Mouse (Mus musculus): Measurements from ENCODE around the gene Cdc45. TPM values are rescaled to one million over a fixed set of nuclear protein-coding genes. Genes with fewer than 3 reads are reported as not detected.
"Not testable (repeated sequence)": the region's sequence is repeated elsewhere in the genome, so short reads cannot be mapped to it uniquely, and the experiment has no call there.

Cdc45 gene
- 9.6 and 10.7 TPM in 2 replicates for polyA plus RNA-seq (2015; fragmentation: Nextera tagmentation; extraction: Ambion mirVana)

- Histone ChIP-seq H3K4me2 (ENCODE audit: low read length) (peak within 1 kb of the TSS; percentile 84), H3K9me3 (ENCODE audit: control insufficient read depth, low read length) (no peaks in the 10 kb centered on the region), H3K4me1 (ENCODE audit: control insufficient read depth, insufficient read depth, low read depth, low read length) (peaks cover 9% of the 10 kb centered on the region), H3K4me3 (ENCODE audit: low read length) (peak within 1 kb of the TSS; percentile 74), H3K36me3 (ENCODE audit: control insufficient read depth, insufficient read depth, low read length) (peaks cover 9% of the 10 kb centered on the region), H3K9ac (ENCODE audit: low read depth, low read length) (peak within 1 kb of the TSS; percentile 77), H3K27me3 (replicated peaks; ENCODE audit: control insufficient read depth, insufficient read depth, low read length) (no peaks in the 10 kb centered on the region), H3K27ac (ENCODE audit: low read depth, low read length) (peak within 1 kb of the TSS; percentile 65)
- under 1% methylated on average over 42 of the region's 42 CpGs for WGBS
- peak; percentile 96 for ATAC-seq
Measured at GRCm38 (mm10) chr16:18811468-18812384, at the start of gene Cdc45, which contains the start of gene Ufd1. Cdc45 (minus strand) TSS chr16:18811987. Ufd1 (plus strand) TSS chr16:18811779.

- 59% methylated on average over 1 of the region's 1 CpGs for WGBS
- no peak overlapping the region for H3K9ac ChIP-seq (ENCODE audit: low read depth, low read length)
Measured at GRCm38 (mm10) chr16:18860186-18860585, 48.4 kb upstream of the Cdc45 start.

GRCm38 (mm10) chr16:18858551-18858950 is 46.8 kb upstream of the Cdc45 start:
- Histone ChIP-seq H3K4me1 (ENCODE audit: control insufficient read depth, insufficient read depth, low read depth, low read length) (no peaks in the 10 kb centered on the region), H3K36me3 (ENCODE audit: control insufficient read depth, insufficient read depth, low read length) (no peaks in the 10 kb centered on the region), H3K9ac (ENCODE audit: low read depth, low read length) (no peak overlapping the region), H3K4me2 (ENCODE audit: low read length) (no peak overlapping the region), H3K9me3 (ENCODE audit: control insufficient read depth, low read length) (no peaks in the 10 kb centered on the region), H3K4me3 (ENCODE audit: low read length) (no peak overlapping the region), H3K27me3 (replicated peaks; ENCODE audit: control insufficient read depth, insufficient read depth, low read length) (no peaks in the 10 kb centered on the region), H3K27ac (ENCODE audit: low read depth, low read length) (no peak overlapping the region)
- ATAC-seq, result peak; percentile 69; the same call in 1 of the 2 replicates

More at GRCm38 (mm10) chr16:18860186-18860585, 48.4 kb upstream of the Cdc45 start:
- no peaks in the 10 kb centered on the region for H3K36me3 ChIP-seq (ENCODE audit: control insufficient read depth, insufficient read depth, low read length)
- ATAC-seq, result no peak
- no peak overlapping the region for H3K4me2 ChIP-seq (ENCODE audit: low read length)
- no peak overlapping the region for H3K27ac ChIP-seq (ENCODE audit: low read depth, low read length)
- H3K27me3 ChIP-seq (replicated peaks; ENCODE audit: control insufficient read depth, insufficient read depth, low read length), result no peaks in the 10 kb centered on the region
- no peaks in the 10 kb centered on the region for H3K4me1 ChIP-seq (ENCODE audit: control insufficient read depth, insufficient read depth, low read depth, low read length)
- H3K4me3 ChIP-seq (ENCODE audit: low read length), result no peak overlapping the region
- H3K9me3 ChIP-seq (ENCODE audit: control insufficient read depth, low read length), result no peaks in the 10 kb centered on the region

GRCm38 (mm10) chr16:18849521-18850190 is 37.9 kb upstream of the Cdc45 start:
- not testable (repeated sequence) for ATAC-seq; H3K4me3 ChIP-seq (ENCODE audit: low read length); H3K36me3 ChIP-seq (ENCODE audit: control insufficient read depth, insufficient read depth, low read length); H3K4me1 ChIP-seq (ENCODE audit: control insufficient read depth, insufficient read depth, low read depth, low read length); H3K9me3 ChIP-seq (ENCODE audit: control insufficient read depth, low read length); H3K4me2 ChIP-seq (ENCODE audit: low read length); H3K9ac ChIP-seq (ENCODE audit: low read depth, low read length); H3K27ac ChIP-seq (ENCODE audit: low read depth, low read length); H3K27me3 ChIP-seq (replicated peaks; ENCODE audit: control insufficient read depth, insufficient read depth, low read length)
- WGBS, result 85% methylated on average over 17 of the region's 17 CpGs

GRCm38 (mm10) chr16:18846301-18846820 is 34.6 kb upstream of the Cdc45 start:
- Histone ChIP-seq H3K4me2 (ENCODE audit: low read length) (no peak overlapping the region), H3K36me3 (ENCODE audit: control insufficient read depth, insufficient read depth, low read length) (no peaks in the 10 kb centered on the region), H3K27ac (ENCODE audit: low read depth, low read length) (no peak overlapping the region), H3K27me3 (replicated peaks; ENCODE audit: control insufficient read depth, insufficient read depth, low read length) (no peaks in the 10 kb centered on the region), H3K4me3 (ENCODE audit: low read length) (no peak overlapping the region), H3K9me3 (ENCODE audit: control insufficient read depth, low read length) (no peaks in the 10 kb centered on the region), H3K9ac (ENCODE audit: low read depth, low read length) (no peak overlapping the region), H3K4me1 (ENCODE audit: control insufficient read depth, insufficient read depth, low read depth, low read length) (no peaks in the 10 kb centered on the region)
- no peak for ATAC-seq
- WGBS, result 90% methylated on average over 15 of the region's 15 CpGs

- WGBS, result 88% methylated on average over 4 of the region's 4 CpGs
- Histone ChIP-seq H3K27ac (ENCODE audit: low read depth, low read length) (no peak overlapping the region), H3K27me3 (replicated peaks; ENCODE audit: control insufficient read depth, insufficient read depth, low read length) (no peaks in the 10 kb centered on the region), H3K36me3 (ENCODE audit: control insufficient read depth, insufficient read depth, low read length) (peaks cover 15% of the 10 kb centered on the region), H3K9me3 (ENCODE audit: control insufficient read depth, low read length) (no peaks in the 10 kb centered on the region), H3K4me3 (ENCODE audit: low read length) (no peak overlapping the region), H3K9ac (ENCODE audit: low read depth, low read length) (no peak overlapping the region), H3K4me1 (ENCODE audit: control insufficient read depth, insufficient read depth, low read depth, low read length) (no peaks in the 10 kb centered on the region), H3K4me2 (ENCODE audit: low read length) (no peak overlapping the region)
- ATAC-seq, result no peak
Measured at GRCm38 (mm10) chr16:18838346-18838745, 26.6 kb upstream of the Cdc45 start.

- Histone ChIP-seq H3K9ac (ENCODE audit: low read depth, low read length) (peak within 1 kb of the TSS; percentile 76), H3K27me3 (replicated peaks; ENCODE audit: control insufficient read depth, insufficient read depth, low read length) (no peaks in the 10 kb centered on the region), H3K4me1 (ENCODE audit: control insufficient read depth, insufficient read depth, low read depth, low read length) (no peaks in the 10 kb centered on the region), H3K36me3 (ENCODE audit: control insufficient read depth, insufficient read depth, low read length) (peaks cover 22% of the 10 kb centered on the region), H3K9me3 (ENCODE audit: control insufficient read depth, low read length) (no peaks in the 10 kb centered on the region), H3K4me3 (ENCODE audit: low read length) (peak within 1 kb of the TSS; percentile 59), H3K27ac (ENCODE audit: low read depth, low read length) (peak within 1 kb of the TSS; percentile 84), H3K4me2 (ENCODE audit: low read length) (peak within 1 kb of the TSS; percentile 61)
- under 1% methylated on average over 46 of the region's 46 CpGs for WGBS
- ATAC-seq, result peak; percentile 99
Measured at GRCm38 (mm10) chr16:18836468-18837208, 24.9 kb upstream of the Cdc45 start, which contains the start of the genes 2510002D24Rik and Gm28539. 2510002D24Rik (plus strand) TSS chr16:18836578. Gm28539 (plus strand) TSS chr16:18836584.

- no peak overlapping the region for H3K27ac ChIP-seq (ENCODE audit: low read depth, low read length)
- no peaks in the 10 kb centered on the region for H3K27me3 ChIP-seq (replicated peaks; ENCODE audit: control insufficient read depth, insufficient read depth, low read length)
- no peaks in the 10 kb centered on the region for H3K9me3 ChIP-seq (ENCODE audit: control insufficient read depth, low read length)
- WGBS, result 25% methylated on average over 3 of the region's 3 CpGs
- no peaks in the 10 kb centered on the region for H3K4me1 ChIP-seq (ENCODE audit: control insufficient read depth, insufficient read depth, low read depth, low read length)
- H3K36me3 ChIP-seq (ENCODE audit: control insufficient read depth, insufficient read depth, low read length), result peaks cover 25% of the 10 kb centered on the region
- H3K4me2 ChIP-seq (ENCODE audit: low read length), result peak overlapping the region; percentile 61
- no peak overlapping the region for H3K9ac ChIP-seq (ENCODE audit: low read depth, low read length)
- ATAC-seq, result peak; percentile 55
- peak overlapping the region; percentile 59 for H3K4me3 ChIP-seq (ENCODE audit: low read length)
Measured at GRCm38 (mm10) chr16:18836073-18836467, 24.3 kb upstream of the Cdc45 start.

Measured in hindbrain, embryonic 16.5 days (tissue).